Mouse (Mus musculus) embryo, embryonic 10 days (tissue): ENCODE data around the gene Gm11938.
A peak's percentile ranks its signal among the peaks of the same experiment; 100 is the strongest.
"Not testable (repeated sequence)": the region's sequence is repeated elsewhere in the genome, so short reads cannot be mapped to it uniquely, and the experiment has no call there.

Experiments used
- DNase-seq: peaks from one replicate; pipeline ENCODE4 v3.0.0-alpha.2; 2015; ENCODE audit warnings: low spot score

The Gm11938 gene

DNA sequence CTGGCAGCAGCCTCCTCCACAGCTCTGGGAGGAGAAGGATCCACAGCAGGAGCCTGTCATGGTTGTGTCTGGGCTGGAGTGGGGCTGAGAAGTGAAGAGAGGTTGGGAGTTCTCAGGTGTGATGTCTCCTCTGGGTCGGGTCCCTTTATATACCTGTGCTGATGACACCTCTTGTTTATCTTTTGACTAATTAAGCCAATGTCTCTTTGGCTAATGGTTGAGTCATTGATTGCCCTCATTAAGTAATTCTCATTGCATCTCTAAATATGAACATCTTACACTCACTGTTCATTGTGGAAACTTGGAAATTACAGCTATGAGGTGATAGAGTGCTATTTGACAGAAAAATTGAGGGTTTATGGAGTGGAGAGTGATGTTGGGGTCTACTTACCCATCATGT is at the start of gene Gm11938:
Gm11938 (minus strand) TSS at position 101 of the 400 bp plus-strand sequence.
- not testable (repeated sequence) for DNase-seq

DNA sequence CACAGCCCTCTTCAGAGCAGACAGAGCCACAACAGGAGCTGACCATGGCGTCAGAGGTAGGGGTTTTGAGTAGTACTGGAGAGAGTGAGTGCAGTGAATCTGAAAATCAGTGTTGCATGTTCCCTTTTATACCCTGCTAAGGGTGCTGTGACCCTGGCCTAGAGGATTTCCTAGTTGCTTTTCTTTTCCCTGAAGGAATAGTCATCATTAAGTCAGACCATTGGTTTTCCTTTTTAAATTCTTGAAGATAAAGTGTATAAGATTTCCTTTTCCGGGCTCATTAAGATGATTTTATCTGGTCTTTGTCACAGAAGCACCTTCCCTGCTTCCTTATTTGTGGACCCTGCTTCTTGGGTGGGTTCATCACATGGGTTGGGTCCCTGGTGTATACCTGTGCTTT is 47.0 kb upstream of the Gm11938 start, which contains the start of gene Gm11555:
Gm11555 (minus strand) TSS at position 101 of the 400 bp plus-strand sequence.
- DNase-seq: no peak

DNA sequence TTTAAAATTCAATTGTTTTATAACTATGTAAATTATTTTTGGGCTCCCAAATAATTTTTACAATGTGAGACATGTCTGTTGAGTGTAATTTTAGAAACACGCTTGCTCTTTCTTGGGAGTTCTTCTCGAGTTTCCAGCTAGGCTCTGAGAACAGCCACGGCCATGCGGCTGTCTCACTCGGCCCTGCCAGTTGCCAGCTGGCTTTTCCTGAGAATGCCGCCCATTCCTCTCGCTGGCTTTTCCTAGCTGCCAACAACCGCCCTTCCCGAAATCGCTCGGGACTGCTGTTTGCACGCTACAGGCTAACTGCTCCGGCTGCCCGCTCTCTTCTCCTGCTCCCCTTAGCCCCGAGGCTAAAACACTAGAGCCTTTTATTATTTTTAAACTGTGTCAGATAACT is 43.3 kb upstream of the Gm11938 start:
- DNase-seq: no peak

DNA sequence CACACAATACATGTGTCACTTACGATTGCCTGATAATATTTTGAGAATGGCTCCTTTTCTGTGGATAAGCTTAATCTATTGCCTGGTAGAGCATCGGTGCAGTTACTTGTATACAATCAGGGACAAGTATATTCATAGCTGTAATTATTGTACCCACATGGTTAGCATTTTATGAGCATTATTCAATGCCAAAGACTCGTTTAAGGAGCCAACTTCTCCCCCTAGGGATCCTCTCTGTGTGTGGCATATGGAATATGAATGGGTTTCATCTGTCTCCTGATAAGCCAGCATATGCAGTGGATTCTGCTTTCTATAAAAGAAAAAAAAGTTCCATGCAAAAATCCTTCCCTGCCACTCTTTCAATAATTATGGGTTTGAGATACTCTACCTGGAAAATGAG is 41.2 kb upstream of the Gm11938 start:
- no peak for DNase-seq

DNA sequence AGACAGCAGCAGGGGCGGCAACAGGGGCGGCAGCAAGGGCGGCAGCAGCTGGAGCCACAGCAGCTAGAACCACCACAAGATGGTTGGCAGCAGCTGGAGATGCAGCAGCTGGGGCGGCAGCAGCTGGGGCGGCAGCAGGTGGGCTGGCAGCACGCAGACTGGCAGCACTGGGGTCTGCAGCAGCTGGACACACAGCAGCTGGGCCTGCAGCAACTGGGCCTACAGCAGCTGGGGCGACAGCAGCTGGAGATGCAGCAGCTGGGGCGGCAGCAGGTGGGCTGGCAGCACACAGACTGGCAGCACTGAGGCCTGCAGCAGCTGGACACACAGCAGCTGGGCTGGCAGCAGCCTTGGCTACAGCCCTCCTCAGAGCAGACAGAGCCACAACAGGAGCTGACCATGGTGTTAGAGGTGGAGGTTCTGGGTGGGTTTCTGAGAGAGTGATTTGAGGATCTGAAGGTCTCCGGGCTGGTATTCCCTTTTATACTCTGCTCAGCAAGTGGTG is 40.6 kb upstream of the Gm11938 start, which contains the start of gene Krtap4-7:
Krtap4-7 (minus strand) TSS at position 455 of the 505 bp plus-strand sequence.
- not testable (repeated sequence) for DNase-seq

DNA sequence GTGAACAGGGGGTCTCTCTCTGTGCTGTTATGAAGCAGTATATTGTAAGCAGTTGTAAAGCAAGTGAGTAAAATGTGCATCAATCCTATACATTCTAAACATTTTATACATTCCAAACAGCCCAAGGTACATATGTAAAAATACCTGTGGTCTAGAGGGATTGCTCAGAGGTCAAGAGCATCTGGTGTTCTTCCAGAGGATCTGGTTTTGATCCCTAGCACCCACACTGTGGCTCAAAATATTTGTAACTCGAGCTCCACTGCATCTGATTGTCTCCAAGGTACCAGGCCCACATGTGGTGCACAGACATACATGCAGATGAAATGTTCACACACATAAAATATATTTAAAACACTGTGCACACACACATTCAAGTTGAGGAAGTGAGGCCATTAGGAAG is 37.8 kb upstream of the Gm11938 start:
- DNase-seq: no peak

DNA sequence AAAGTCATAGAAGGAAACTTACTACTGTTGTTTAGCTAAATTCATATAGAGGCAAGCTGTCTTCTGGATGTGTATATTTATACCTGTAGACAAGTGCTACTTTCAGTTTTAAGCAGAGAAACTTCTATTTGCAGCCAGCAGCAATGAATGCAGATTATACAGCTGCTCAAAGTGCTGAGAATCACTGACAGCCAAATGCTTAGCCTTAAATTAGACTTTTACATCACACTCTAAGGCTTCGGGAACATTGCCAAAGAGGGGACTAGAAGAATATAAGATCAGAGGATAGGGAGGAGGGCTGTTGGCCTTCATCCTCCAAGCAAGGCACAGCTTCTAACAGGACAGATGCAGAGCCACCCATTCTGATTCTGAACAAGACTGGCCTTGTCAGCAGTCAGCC is 34.0 kb upstream of the Gm11938 start:
- no peak for DNase-seq

DNA sequence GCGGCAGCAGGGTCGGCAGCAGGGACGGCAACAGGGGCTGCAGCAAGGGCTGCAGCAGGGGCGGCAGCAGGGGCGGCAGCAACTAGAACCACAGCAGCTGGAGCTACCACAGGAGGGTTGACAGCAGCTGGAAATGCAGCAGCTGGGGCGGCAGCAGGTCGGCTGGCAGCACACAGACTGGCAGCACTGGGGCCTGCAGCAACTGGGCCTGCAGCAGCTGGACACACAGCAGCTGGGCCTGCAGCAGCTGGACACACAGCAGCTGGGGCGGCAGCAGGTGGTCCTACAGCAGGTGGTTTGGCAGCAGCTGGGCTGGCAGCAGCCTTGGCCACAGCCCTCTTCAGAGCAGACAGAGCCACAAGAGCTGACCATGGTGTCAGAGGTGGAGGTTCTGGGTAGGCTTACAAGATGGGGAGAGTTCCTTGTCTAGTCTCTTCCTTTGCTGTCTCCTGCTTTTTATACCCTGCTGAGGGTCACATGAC is 31.6 kb upstream of the Gm11938 start, which contains the start of gene Krtap4-2:
Krtap4-2 (minus strand) TSS at position 432 of the 482 bp plus-strand sequence.
- no peak for DNase-seq

DNA sequence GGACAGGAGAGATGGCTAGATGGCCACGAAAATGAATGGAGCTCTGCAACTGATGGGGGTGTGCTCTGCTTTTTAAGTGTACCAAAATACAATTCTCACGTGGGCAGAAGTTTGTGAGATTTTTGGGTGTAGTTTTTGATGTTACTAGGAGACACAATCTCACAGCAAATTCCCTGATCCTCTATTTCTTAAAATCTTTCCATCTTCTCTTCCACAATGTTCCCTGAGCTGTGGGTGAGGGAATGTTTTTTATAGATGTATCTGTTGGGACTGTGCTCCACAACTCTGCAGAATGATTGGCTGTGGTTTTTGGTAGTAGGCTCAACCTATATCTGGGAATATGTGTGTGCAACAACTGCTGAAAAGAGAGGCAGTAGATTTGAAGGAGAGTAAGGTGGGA is 30.2 kb upstream of the Gm11938 start:
- no peak for DNase-seq

DNA sequence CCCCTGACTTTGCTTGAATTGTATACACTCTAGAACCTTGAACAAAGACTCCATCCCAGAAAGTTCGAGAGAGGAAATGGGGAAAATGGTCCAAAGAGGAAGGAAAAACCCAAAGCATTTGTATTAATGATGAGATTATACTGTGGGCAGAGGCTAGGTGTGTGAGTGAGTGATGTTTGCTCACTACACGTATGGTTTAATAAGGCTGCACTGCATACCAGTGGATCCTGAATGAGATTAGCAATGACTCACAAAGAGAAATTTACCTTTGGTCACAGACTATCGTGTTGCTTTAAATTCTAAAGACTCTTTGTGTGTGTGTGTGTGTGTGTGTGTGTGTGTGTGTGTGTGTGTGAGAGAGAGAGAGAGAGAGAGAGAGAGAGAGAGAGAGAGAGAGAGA is 27.8 kb upstream of the Gm11938 start:
- no peak for DNase-seq

DNA sequence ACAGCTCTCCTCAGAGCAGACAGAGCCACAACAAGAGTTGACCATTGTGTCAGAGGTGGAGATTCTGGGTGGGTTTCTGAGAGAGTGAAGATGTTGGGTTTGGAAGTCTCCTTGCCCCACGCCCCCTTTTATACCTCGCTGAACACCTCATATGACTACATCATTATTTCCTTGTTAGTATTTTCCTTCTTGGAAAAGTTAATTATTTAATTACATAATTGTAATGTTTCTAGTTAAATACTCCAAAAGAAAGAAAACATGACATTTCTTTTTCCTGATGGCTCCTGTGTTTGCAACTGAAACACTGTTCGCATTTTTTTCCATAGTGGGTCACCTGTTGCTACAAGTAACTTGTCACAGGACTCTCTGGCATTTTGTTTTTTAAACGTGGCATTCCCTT is 25.0 kb upstream of the Gm11938 start, which contains the start of gene Krtap4-1:
Krtap4-1 (minus strand) TSS at position 101 of the 400 bp plus-strand sequence.
- no peak for DNase-seq

DNA sequence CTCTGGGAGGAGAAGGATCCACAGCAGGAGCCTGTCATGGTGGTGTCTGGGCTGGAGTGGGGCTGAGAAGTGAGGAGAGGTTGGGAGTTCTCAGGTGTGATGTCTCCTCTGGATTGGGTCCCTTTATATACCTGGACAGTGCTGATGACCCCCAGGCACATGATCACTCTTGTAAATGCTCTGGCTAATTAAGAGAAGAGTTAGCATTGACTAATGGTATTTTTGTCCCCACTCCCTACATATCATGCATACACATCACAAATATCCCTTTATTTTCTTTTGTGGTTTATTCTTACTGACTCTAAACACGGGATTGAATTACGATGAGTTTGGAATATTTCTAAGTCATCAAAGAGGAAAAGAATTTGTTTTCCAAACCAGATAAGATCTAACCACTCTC is 17.2 kb upstream of the Gm11938 start, which contains the start of gene Gm11562:
Gm11562 (minus strand) TSS at position 101 of the 400 bp plus-strand sequence.
- DNase-seq: no peak

DNA sequence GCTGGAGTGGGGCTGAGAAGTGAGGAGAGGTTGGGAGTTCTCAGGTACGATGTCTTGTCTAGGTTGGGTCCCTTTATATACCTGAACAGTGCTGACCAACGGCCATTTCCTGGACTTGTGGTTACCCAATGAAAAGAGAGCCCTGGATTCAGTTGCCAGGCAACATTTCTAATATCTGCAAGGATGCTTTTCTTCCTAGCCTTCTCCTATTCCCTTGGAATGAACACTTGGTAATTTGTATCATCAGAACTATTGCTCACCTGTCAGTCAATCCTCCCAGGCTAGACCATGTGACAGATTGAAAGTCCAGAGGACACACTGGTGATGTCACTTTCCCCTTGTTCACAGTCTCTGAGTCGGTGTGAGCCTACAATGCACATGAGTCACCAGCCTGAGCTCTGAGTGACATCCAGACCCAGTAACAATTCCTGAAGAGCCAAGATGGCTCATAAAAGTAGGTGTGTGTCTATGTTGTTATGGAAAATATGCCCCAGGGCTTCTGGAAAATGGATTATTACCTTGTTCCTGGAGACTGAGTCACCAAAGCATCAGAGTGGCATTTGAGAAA is 11.8 kb upstream of the Gm11938 start, which contains the start of gene Krtap2-4:
Krtap2-4 (minus strand) TSS at position 51 of the 568 bp plus-strand sequence.
- no peak for DNase-seq

DNA sequence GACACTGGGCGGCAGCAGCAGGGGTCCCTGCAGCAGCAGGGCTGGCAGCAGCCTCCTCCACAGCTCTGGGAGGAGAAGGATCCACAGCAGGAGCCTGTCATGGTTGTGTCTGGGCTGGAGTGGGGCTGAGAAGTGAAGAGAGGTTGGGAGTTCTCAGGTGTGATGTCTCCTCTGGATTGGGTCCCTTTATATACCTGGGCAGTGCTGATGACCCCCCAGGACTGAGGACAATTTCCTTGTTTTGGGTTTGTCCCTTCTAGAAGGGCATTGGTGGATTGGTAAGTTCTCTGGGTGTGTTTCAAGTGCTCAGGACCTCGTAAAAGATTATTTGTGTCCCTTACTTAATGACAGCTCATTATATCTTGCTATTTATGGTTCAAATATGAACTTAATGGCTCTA is 7.0 kb upstream of the Gm11938 start, which contains the start of gene Gm11937:
Gm11937 (minus strand) TSS at position 101 of the 400 bp plus-strand sequence.
- DNase-seq: not testable (repeated sequence)

DNA sequence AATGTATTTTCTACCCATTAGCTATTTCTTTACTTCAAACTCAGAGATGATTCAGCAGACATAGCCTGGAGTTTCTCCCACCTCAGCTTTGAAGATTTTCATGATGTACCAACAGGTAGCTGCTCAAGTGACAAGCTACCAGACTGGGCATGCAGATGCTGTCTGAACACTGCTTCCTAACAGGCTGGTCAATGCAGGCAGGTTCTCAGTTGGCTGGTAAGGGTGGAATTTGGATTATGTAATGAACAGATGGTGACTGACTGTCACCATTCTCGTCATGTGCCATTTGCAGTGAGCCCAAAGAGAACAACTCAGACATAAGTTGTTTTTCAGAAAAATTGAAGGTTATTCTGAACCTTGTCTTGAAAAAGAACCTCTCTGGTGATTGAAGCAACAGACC is 6.0 kb upstream of the Gm11938 start:
- DNase-seq: no peak

DNA sequence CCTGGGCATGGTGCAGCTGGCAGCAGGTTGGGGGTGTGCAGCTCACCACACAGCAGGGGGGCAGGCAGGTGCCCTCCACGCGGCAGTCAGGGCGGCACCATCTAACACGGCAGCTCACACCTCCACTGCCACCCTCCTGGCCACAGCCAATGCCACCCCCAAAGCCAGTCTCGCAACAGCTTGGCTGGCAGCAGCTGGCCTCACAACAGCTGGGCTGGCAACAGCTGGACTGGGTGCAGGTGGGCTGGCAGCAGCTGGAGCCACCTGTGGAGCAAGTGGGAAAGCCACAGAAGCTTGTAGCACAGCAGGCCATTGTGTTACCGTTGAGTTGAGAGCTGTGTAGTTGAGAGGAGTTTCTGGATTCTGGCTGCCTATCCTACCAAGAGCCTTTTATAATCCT is 5.4 kb downstream of the Gm11938 start, which contains the start of gene Krtap9-3:
Krtap9-3 (minus strand) TSS at position 364 of the 400 bp plus-strand sequence.
- DNase-seq: not testable (repeated sequence)

DNA sequence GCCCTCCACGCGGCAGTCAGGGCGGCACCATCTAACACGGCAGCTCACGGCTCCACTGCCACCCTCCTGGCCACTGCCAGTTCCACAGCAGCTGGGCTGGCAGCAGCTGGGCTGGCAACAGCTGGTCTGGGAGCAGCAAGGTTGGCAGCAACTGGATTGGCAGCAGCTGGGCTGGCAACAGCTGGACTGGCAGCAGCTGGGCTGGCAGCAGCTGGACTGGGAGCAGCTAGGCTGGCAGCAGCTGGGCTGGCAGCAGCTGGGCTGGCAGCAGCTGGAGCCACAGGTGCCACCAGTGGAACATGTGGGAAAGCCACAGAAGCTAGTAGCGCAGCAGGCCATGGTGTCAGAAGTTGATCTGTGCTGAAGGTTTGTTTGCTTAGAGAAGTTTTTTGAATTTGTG is 12.1 kb downstream of the Gm11938 start, which contains the start of gene Krtap1-3:
Krtap1-3 (minus strand) TSS at position 359 of the 400 bp plus-strand sequence.
- no peak for DNase-seq

DNA sequence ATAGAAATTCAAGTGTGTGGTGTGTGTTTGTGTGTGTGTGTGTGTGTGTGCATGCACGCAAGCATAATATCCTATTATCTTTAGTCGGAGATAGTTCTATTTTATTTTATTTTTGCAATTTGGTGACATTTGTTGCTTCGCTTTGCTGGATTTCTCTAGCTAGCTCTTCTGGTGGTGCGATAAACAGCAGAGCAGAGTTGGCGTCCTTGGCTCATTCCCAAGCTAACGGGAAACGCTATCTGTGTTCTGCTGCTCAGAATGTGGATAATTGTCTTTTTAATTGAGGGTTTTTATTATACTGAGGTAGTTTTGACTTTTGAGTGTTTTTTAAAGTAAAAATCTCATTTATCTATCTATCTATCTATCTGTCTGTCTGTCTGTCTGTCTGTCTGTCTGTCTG is 18.0 kb downstream of the Gm11938 start:
- no peak for DNase-seq

DNA sequence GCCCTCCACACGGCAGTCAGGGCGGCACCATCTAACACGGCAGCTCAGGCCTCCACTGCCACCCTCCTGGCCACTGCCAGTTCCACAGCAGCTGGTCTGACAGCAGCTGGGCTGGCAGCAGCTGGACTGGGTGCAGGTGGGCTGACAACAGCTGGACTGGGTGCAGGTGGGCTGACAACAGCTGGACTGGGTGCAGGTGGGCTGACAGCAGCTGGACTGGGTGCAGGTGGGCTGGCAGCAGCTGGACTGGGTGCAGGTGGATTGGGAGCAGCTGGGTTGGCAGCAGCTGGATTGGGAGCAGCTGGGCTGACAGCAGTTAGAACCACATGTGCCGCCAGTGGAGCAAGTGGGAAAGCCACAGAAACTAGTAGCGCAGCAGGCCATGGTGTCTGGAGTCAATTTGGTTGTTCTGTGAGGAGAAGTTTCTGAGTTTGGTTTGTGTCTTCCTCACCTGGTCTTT is 19.8 kb downstream of the Gm11938 start, which contains the start of gene Krtap1-4:
Krtap1-4 (minus strand) TSS at position 410 of the 460 bp plus-strand sequence.
- no peak for DNase-seq

DNA sequence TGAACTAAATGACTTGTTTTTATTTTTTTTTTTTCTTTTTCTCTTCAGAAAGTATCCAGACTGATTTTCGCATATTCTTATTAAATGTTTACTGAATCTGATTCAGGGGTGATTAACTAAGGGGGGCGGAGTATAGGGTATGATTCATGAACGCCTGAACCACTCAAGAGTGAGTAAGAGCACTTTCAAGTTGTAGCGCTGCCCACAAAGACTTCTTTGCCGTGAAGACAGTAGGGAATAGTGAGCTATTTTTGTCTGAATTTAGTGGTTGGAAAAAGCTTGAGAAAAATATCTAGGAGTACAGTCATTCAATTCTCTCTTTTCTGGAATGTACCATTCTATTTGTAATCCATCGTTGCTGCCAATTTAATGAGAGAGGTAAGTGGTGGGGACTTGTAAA is 21.5 kb downstream of the Gm11938 start:
- DNase-seq: no peak

DNA sequence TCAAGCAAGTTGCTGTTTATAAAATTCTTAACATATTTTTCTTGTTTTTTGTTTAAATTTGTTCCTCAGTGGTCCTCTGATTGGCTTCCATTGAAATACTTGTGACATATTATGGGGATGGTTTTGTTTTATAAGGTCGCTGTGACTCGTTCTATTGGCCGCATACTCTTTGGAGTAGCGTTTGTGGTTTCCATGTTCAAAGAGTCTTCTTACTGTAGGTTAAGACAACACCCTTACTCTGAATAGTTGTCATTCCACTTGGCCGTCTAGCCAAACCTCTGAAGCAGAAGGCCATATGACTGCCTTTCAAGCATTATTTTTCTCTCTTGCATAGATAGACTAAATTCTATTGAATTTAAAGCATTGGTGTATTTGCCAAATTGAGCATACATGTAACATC is 22.1 kb downstream of the Gm11938 start:
- DNase-seq: no peak

DNA sequence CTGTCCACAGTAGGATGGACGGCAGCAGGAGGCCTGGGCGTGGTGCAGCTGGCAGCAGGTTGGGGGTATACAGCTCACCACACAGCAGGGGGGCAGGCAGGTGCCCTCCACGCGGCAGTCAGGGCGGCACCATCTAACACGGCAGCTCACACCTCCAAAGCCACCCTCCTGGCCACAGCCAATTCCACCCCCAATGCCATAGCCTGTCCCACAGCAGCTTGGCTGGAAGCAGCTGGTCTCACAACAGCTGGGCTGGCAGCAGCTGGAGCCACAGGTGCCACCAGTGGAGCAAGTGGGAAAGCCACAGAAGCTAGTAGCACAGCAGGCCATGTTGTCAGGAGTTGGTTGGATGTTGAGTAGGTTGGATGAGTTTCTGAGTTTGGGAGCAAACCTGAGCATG is 22.5 kb downstream of the Gm11938 start, which contains the start of gene Krtap1-5:
Krtap1-5 (minus strand) TSS at position 381 of the 400 bp plus-strand sequence.
- no peak for DNase-seq

DNA sequence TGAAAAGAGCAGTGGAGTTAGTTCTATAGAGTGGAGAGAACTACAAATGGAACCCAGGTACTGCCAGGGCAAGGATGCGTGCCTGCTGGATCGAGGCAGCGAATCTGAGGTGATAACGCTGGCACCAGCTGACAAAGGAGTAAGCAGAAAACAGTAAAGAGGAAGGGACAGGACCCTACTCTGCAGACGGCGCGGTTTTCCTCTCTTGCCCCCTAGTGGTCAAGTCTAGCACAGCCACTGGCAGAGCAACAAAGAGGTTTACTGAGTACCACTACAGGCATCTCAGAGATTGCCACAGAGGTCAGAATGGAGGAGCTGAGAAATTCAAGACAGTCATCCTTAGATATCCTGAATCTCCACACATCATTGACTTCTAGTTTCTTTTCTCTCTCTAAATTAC is 29.0 kb downstream of the Gm11938 start:
- peak; percentile 89 for DNase-seq
